Mouse (Mus musculus) thymus, postnatal 10 days (tissue): ENCODE measurements at regions not wholly inside any gene's neighbourhood (a gene's known extent, or its start where the extent isn't known, plus 50 kb on each side); places are given as distances from the start of the nearest gene placed in this dataset.
A peak's percentile ranks its signal among the peaks of the same experiment; 100 is the strongest.
"Not testable (repeated sequence)": the region's sequence is repeated elsewhere in the genome, so short reads cannot be mapped to it uniquely, and the experiment has no call there.

ENCODE experiments used
- DNase-seq, 2 experiments: peaks; one replicate each; pipeline ENCODE4 v3.0.0; 2021; ENCODE audit warnings: low spot score in 2 of 2

DNA sequence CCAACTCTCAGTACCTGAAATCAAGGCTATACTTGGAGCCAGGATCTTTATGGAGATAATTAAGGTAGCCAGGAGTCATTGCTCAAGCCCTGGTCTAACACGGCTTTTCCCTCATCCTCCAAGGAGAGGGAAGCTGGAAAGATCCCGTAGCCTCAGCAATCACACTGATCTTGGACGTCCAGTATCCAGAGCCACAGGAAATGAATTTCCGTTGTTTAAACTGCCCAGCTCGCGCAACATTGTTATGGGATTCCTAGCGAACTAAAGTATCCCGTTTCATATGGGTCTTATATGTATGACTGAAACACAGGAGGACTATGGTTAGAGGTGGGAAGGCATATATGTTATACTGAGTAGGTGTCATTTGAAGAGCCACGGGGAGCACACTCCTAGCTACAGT is 126.3 kb upstream of the Lnx1 start:
- DNase-seq: no peak

DNA sequence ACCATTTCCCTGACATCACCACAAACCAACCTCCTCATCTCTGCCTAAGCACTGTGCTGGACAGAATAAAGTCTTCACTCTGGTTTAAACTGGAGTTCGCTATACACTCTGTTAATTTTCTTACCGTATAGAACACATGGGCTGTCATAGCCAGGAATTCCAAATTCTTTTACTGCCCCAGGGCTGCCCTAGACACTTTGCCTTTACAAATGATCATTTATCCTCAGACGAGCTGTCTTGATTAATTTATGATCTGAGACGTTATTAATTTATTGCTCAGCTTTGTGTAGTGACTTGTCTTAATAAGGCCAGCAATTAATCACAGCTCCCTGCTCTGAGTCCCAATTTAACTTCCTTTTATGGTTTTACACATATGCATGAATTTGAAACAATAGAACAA is 125.2 kb upstream of the Lnx1 start:
- no peak for DNase-seq

DNA sequence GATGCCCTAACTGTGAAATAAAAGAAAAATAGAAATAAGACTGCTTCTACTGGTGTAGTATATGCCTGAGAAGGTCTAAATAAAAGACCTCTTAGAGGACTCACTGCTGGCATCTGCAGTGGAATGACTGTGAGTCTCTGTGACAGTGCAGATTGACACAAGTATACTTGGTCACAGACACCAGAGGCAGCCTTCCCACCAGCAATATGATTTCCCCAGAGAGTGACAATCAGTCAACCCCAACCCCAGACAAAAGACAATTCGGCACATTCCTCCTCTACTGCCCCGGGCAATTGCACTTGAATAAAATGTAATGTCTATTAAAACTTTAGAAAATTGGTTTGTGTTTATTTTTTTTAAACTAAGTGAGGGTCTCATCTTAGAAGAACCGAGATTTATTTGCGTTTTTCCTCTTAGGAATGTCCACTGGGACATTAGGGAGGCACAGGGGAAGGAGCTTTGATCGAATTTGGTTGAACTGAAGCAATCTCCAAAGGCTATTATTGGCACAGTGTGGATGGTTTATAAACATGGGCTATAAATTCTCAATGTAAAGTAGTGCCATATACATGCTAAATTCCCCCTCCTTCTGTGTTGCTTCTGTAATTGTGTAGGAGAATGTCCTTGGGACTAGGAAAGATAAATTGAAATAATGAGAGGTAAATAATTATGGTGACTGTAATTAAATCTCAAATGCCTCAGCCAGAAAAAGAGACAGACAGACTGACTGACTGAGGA is 123.0 kb upstream of the Lnx1 start:
- DNase-seq: no peak

DNA sequence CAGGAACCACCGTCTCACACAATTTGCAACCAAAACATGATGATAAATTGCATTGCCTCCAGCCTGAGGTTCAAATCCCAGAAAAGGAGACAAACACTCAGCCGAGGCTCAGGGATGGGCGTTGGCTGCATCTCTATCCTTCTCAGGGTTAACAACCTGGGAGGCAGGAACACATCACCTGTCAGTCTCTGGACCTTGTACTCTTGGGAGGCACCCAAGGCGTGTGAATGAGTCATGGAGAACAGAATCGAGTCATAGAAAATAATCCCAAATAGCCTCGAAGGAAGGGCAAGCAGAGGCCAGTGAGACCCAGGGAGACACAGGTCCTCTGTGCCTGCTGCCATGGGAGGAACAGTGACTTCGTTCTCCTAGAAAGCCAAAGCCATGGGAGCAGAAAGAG is 121.0 kb upstream of the Lnx1 start:
- DNase-seq: no peak

DNA sequence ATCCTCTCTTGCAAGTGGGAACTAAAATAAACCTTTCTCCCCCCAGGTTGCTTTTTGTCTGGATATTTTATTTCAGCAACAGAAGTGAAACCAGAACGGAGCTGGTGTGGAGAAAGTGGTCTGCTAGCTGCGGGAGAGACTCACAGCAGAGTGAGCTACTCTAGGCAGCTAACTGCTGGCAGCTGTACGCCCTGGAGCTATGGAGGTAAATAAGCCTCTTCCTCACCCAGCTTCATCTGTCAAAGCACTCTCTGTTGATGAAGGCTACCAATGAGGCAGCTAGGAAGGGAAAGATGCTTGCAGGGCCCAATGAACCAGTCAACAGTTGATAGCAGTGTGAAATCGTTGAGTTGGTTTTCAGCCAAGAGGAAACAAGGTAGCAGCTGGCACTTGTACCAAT is 119.3 kb upstream of the Lnx1 start:
- DNase-seq: no peak

DNA sequence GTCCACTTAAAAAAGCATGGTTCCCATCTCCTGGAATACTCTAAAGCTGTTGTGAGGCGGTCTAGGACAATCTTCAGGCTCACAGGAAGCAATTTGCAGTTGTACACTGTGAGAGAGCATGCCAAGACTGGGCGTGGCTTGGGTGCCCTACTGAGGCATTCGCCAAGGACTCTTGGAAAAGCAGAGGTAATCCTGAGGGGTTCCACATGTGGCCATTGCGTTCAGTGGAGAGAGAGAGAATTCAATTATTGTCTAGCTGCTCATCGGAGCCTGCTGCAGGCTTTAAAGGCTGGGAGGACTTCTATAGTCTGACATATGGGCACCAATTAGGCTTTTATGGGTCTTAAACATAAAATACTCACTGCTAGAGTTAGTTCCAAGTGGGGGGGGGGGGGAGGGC is 113.8 kb upstream of the Lnx1 start:
- DNase-seq: no peak

DNA sequence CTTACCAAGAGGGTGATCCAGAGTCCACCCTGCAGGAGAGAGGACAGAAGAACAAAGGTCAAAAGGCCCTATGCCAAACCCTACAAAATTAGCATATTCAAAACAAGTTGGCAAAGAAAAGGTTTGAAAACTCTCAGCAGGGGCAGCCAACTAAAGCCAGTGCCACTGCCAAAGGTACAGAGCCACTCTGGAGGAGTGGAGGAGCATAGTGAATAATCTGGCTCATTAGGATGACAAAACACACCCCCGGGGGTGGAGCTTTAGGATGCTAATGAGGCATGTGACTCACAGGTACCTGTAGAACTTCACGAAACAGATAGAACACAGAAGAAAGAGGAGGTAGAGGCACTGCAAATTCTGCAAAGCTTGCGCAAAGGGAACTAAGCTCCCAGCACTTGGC is 110.7 kb upstream of the Lnx1 start:
- DNase-seq: no peak

DNA sequence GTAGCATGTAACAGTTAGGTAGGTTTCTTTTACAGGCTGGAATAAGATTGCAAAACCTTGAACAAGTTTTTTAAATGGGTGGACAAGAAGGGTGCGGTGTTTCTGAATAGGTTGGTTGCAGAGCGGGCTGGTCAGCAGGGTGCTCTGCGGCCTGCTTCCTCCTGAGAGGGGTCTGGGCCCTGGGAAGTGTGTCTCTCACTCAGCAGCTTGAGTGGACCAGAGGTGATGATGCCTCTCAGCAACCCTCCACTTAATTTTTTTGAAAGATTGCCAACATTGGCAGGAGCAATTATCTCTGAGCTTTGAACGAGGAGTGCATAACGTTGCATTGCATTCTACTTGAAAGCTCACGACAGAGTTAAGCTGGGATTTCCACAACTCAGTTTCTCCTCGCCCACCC is 108.3 kb upstream of the Lnx1 start:
- DNase-seq: no peak

DNA sequence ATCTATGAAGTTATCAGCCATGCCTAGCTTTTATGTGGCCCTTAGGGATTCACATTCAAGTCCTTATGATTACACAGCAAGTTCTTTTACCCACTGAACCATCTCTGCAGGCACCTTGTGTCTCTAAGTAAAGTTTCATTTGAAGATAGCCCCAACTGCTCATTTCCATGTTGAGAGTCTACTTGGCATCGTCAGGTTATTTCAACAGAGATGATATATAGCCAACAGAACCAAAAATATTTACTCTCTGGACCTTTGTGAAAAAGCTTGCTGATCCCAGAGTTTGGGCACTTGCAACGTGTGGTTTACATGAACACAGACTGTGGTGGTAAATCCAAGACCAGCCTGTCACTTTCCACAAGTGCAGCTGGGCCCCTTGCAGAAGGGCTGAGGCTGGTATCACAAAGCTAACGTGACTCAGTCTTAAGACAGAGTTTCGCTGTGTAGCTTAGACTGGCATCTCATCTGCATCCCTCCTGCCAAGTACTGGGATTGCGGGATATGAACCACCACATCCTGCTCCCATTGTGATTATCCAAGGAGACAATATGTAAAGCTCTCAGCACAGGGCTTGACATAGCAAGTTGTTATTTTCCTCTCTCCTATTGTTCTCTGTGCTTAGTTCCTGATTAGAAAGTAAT is 105.0 kb upstream of the Lnx1 start:
- no peak for DNase-seq

DNA sequence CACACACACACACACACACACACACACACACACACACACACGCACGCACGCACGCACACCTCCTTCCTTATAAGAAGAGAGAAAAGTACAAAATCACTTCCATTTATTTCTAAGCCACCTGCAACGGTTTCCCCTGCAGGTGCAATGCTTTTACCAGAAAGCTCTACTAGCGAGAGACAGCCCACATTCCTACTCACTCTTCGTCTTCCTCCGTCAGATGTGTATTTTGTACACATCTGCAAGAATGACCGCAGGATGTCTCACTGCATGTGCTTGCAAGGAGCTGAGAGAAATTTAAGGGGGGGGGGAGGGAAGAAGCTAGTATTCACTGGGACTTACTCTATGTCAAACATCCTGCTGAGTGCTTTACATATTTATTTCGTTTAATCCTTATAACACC is 99.2 kb upstream of the Lnx1 start:
- DNase-seq: peak; percentile 30 to 39

DNA sequence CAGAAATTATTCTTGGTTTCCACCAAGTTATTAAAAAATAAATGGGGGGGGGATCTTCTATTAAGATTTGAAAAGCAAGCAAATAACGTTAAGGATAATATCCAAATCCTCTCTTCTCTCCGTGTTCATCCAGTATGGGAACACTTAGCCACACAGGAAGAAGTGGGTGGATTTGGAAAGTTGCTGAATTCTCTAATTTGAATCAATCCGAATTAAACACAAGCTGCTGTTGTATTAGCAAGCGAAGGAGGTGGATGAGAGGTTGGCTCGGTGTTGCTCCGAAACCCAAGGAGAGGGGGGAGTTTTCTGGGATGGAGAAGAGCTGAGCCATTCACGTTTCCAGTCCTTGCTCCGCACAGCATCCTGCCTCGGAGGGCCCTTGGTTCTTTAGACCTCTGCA is 97.6 kb upstream of the Lnx1 start:
- no peak for DNase-seq

DNA sequence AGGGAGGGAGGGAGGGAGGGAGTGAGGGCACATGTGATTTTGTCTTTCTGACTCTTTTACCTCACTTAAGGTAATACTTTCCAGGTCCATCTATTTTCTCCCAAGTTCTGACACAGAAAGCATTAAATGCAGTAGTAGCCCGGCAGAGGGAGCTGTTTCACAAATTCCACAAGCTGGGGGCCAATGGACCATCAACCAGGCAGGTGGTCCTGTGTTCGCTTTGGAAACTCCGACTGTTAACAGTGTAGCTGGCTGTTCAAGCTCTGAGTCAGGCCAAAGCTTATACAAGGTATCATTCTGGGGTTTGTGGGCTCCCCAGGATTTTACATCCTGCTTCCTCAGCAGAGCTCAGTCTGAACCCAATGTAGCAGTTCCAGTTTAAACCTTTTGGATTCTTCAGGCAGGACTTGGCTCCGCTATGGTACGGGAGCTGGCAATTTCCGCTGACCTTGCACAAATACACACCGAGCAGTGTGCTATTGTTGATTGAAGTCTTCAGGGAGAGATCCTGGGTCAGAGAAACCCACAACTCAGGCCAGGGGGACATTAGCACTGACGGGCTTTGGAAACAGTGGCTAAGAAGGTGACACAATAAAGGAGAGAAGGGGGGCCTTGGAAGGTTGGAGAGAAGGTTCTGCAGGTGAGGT is 93.8 kb upstream of the Lnx1 start:
- peak; percentile 9 to 50 for DNase-seq

DNA sequence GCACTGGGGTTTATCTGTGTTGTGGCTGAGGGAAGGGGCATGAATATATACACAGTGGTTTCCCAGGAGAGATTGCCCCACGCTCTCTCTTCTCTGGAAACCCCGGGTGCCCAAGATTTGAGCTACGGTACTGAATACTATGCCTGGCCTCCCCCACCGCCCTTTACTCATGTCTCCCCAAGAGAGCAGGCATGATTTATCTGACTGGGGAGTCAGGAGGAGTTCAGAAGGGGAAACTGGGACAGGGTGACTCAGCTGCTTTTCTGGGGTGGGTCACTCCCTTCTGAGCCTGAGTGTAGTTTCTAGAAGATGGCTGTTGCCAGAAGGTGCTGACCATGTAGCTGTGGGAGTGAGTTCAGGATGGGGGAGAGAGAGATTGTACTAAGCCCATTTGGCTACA is 92.0 kb upstream of the Lnx1 start:
- no peak for DNase-seq

DNA sequence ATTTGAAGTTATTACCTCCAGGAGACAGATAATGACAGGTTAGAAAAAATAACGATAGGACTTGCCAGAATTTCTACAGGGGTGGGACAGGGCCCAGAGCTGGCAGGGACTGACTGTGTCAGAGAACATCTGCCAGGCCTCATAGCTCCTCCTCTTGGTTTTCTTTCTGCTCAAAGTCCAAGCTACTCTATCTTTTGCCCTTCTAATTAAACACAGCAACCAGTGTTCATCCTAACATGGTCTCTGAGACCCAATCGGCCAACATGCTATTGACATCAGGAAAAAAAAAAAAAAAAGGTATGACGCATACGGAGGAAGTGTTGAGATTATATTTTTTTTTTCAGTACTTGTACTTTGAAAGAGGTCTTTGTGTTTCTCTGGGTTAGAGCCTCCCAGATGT is 90.7 kb upstream of the Lnx1 start:
- no peak for DNase-seq

DNA sequence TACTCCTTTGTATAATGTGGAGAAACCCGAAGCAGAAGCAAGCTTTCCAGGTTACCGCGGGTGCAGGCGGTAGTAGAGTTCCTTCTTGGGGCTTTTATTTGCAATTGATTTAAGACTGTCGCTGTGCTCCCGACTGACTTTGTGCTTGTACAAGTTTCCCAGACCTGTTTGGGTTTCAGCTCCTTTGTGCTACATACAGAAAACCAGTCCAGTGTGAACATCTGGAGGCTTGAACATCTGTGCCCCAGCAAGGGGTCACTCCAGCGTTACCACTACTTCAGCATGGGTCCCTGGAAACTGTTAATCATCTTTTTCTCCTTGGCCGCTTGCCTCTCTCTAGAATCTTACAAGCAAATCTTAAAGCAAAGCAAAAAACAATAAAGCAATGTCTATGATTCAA is 90.2 kb upstream of the Lnx1 start:
- no peak for DNase-seq

DNA sequence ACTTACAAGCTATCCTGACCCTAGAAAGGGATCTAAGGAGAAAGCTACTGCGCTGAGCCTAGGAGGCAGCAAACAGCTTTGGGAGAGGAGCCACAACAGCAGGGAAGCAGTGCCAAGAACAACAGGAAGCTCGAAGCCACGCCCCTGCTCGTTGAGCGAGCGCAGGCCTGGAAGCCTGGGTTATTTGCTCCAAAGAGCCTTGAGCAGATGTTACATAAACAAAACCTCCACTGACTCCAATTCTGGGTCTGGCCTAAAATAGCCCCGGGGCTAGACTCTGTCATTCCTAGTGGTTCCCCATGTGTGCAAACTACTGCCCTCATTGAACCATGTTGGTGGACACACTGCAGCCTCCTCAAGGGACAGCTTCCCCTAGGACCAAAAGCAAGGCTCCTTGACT is 89.6 kb upstream of the Lnx1 start:
- DNase-seq: no peak

DNA sequence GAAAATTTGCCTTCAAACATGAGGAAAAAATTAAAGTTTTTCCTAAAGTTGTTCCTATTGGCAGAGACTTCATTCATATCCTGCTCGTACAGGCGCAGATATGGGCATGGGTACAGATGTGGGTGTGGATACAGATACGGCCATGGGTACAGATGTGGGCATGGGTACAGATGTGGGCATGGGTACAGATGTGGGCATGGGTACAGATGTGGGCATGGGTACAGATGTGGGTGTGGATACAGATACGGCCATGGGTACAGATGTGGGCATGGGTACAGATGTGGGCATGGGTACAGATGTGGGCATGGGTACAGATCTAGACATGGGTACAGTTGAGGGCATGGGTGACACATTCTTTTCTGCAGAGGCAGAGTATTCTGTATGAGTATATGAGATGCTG is 87.8 kb upstream of the Lnx1 start:
- DNase-seq: not testable (repeated sequence)

DNA sequence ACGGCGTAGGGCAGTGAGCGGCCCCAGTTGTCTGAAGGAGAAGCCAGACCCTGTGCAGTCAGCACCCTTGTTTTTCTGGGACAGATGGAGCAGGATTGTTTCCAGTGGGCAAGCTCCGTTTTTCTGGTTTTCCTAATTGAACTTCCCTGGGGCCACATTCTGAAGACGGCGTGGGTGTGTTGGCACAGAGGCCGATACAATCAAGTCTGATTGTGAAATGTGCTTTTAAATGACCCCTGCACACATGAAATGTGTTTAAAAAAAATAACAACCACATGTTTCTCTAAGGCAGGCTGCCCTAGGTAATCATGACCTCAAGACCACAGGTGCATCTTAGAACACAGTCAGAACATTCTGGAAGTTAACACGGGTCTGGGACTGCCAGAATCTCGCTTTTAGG is 81.2 kb upstream of the Lnx1 start:
- no peak for DNase-seq

DNA sequence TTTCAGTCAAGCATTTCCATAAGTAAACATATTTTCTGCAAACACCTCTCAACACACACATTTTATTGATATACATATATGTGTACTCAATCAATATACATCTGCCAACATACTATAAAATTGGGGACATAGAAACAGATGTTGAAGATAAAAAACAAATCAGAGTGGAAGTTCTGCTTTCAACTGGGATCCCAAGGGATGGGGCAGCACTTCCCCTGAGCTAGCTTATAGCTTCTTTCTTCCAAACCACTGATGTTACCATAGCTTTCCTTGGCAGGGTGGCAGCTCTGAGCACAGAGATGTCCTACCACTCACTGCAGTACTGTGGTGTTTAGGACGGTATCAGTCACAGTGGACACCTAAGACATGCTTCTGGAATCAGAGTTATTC is 75.4 kb upstream of the Lnx1 start:
- DNase-seq: no peak

DNA sequence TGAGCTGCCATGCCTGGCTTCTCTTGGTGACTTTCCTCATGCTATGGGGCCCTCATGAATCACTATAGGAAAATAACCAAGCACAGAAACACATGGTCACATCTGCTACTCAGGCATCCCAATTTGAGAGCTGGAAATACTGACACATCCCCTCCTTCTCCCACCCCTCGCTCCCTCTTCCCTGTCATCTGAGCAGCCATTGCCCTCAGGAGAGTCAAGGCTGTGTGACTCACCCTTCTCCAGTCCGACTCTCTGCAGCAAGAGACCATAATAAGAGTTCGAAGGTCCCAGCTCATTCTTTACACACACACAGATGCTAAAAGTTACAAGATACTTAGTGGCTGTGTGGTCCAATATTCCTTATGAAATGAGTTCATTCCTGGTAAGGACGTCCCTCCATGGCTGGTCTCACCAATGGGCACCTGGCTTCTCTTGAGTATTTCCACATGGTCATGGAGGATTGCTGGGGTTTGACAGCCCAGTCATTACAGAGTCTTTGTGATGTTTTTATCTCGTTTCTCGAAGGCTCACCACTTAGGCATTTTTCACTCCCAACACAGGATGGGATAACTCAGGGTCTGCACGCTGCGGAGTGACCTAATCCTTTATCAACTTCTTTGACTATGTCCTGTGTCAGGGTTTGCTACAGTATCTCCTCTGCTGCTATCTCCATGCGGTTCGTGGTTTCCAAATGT is 74.8 kb upstream of the Lnx1 start:
- DNase-seq: no peak

DNA sequence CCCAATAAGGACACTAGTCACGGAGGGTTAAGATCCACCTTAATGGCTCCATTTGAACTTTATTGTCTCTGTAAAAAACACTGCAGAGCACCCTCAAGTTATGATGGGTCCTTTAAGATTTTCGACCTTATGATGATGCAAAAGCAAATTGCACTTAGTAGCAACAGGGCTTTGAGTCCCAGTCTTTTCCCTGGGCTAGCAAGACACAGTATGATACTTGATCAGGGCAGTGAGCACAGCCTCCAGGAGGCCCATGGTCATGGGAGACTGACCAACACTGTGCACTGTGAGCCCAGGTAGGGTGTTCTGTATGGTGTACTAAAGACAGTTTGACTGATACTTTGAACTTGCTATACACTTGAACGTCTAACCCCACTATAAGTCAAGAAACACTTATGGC is 73.4 kb upstream of the Lnx1 start:
- no peak for DNase-seq

DNA sequence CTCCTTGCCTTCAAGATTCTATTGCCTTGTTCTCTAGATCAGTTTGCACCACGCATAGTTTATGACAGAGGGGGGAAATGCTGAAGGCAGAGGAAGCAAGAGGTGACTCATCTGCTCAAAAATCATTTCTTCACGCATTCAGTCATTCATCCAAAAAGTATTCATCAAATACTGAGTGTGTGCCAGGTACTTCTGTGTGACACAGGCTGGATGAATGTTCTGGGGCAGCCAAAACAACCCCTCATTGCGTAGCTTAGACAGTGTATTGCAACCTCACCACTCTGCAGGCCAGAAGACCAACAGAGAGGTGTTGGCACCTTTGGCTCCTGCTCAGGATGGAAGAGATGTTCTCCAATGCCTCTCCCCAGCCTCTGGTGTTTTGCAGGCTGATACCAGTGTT is 72.9 kb upstream of the Lnx1 start:
- DNase-seq: no peak
